Mouse (Mus musculus) brain, embryonic 14.5 days (tissue): ENCODE results near the gene Myadml2.

ENCODE experiments used
- CTCF ChIP-seq: fragments of 200-500 bp; IDR thresholded peaks from 2 replicates; pipeline ENCODE4 v1.5.1; 2012; ENCODE audit warnings: inconsistent platforms, mild to moderate bottlenecking, moderate library complexity, borderline replicate concordance; ENCODE audit not compliant: insufficient read depth, insufficient read length; ENCODE audit errors: extremely low read depth
- POLR2A ChIP-seq: fragments of 200-500 bp; IDR thresholded peaks from 2 replicates; pipeline ENCODE4 v1.6.1; 2012; ENCODE audit warnings: mild to moderate bottlenecking, inconsistent platforms, borderline replicate concordance; ENCODE audit not compliant: poor library complexity, insufficient read depth, insufficient read length, severe bottlenecking; ENCODE audit errors: extremely low read depth

DNA sequence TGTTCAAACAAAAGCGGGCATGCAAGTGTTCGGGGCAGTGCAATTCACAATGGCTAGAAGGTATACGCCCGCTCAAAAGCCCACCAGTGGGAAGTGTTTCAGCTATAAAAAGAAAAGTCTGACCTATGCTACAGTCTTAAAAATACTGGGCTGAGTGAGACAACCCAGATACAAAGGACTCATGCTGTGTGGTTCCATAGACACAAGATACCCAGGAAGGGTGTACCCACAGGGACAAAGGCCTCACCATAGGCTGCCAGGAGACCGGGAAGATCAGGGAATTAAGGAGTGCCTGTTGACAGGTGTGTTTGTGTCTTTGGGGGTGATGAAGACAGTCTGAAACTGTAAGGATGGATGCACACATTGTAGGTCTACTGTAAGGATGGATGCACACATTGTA is 15.8 kb upstream of the Myadml2 start:
- no peak for TF ChIP-seq POLR2A
- TF ChIP-seq CTCF = no peak
